Comparison of ENCODE assay signal across 27 mouse cellular contexts in genomic region chr2:170726996-170727710, GRCm38 (mm10). TPM values are rescaled to one million over a fixed set of nuclear protein-coding genes. Genes with fewer than 3 reads are reported as not detected.
DNase-seq lines count a peak whose midpoint lies in the region; ATAC-seq lines count a peak whose summit lies in the region.
"Had no signal": no experiment of that assay in that cellular context is flagged by ENCODE, and none has a peak within 500 bp of the region (broad histone marks: within the 10 kb centered on the region; RNA-seq: fewer than 3 reads in every experiment).

No protein-coding gene starts in this region.

- intact Hi-C loops in heart, postnatal 25 days (cut with DNase I) = no loop called here
- intact Hi-C loops in left cerebral cortex, postnatal 10 days (cut with DNase I) = no loop called here

- DNase-seq in heart, postnatal 25 days (ENCODE audit: low spot score) = no peak
- peak; percentile 76 for DNase-seq in midbrain, embryonic 11.5 days (ENCODE audit: low spot score, missing footprints)
- no peak for DNase-seq in left cerebral cortex, postnatal 10 days (ENCODE audit: extremely low spot score in 1 of 2, low spot score in 2 of 2)
- DNase-seq: adrenal gland, postnatal 36 days; B cell, adult 2 months; cerebellum, adult 2 months; cerebellum, postnatal 14 days; gastrocnemius, postnatal 36 days; kidney, adult 9 months; kidney, postnatal 10 days; layer of hippocampus, postnatal 36 days; right cerebral cortex, postnatal 14 days had no signal

- H3K9ac ChIP-seq in heart, embryonic 11.5 days (ENCODE audit: low read depth, low read length) = peak overlapping the region; percentile 28; the same call in 1 of the 2 replicates
- no peak overlapping the region for H3K9ac ChIP-seq in midbrain, embryonic 11.5 days (ENCODE audit: low read length)
- H3K9ac ChIP-seq in midbrain, embryonic 15.5 days = no peak overlapping the region
- H3K9ac ChIP-seq in heart, embryonic 16.5 days (ENCODE audit: low read length) = no peak overlapping the region
- H3K9ac ChIP-seq: hindbrain, embryonic 14.5 days; limb, embryonic 15.5 days; liver, embryonic 15.5 days; lung, embryonic 15.5 days; midbrain, embryonic 12.5 days; stomach, embryonic 15.5 days had no signal

- H3K4me3 ChIP-seq in heart, embryonic 11.5 days (ENCODE audit: low read depth, low read length) = no peak overlapping the region
- no peak overlapping the region for H3K4me3 ChIP-seq in midbrain, embryonic 11.5 days (ENCODE audit: low read depth, low read length)
- no peak overlapping the region for H3K4me3 ChIP-seq in midbrain, embryonic 15.5 days
- H3K4me3 ChIP-seq in heart, embryonic 16.5 days (ENCODE audit: low read length) = no peak overlapping the region
- H3K4me3 ChIP-seq: erythroblast, embryonic 14.5 days; heart, adult 2 months; limb, embryonic 10.5 days; limb, embryonic 15.5 days; liver, embryonic 15.5 days; lung, embryonic 15.5 days; midbrain, embryonic 12.5 days; stomach, embryonic 15.5 days had no signal

- no peaks in the 10 kb centered on the region for H3K36me3 ChIP-seq in heart, embryonic 11.5 days (ENCODE audit: control insufficient read depth, insufficient read depth, low read length)
- H3K36me3 ChIP-seq in midbrain, embryonic 11.5 days (ENCODE audit: control insufficient read depth, insufficient read depth, low read length) = no peaks in the 10 kb centered on the region
- no peaks in the 10 kb centered on the region for H3K36me3 ChIP-seq in midbrain, embryonic 15.5 days (replicated peaks)
- no peaks in the 10 kb centered on the region for H3K36me3 ChIP-seq in heart, embryonic 16.5 days (ENCODE audit: control insufficient read depth, insufficient read depth)
- H3K36me3 ChIP-seq: limb, embryonic 10.5 days; limb, embryonic 15.5 days; liver, embryonic 15.5 days; lung, embryonic 15.5 days; midbrain, embryonic 12.5 days; stomach, embryonic 15.5 days had no signal

- peak overlapping the region; percentile 49 for H3K4me2 ChIP-seq in heart, embryonic 11.5 days
- no peak overlapping the region for H3K4me2 ChIP-seq in midbrain, embryonic 11.5 days
- H3K4me2 ChIP-seq in midbrain, embryonic 15.5 days = no peak overlapping the region
- H3K4me2 ChIP-seq in heart, embryonic 16.5 days (ENCODE audit: low read depth, low read length) = peak overlapping the region; percentile 41
- H3K4me2 ChIP-seq: hindbrain, embryonic 14.5 days; limb, embryonic 15.5 days; liver, embryonic 15.5 days; lung, embryonic 15.5 days; midbrain, embryonic 12.5 days; stomach, embryonic 15.5 days had no signal

- no peaks in the 10 kb centered on the region for H3K9me3 ChIP-seq in heart, embryonic 11.5 days (replicated peaks; ENCODE audit: control insufficient read depth, low read length)
- no peaks in the 10 kb centered on the region for H3K9me3 ChIP-seq in midbrain, embryonic 11.5 days (ENCODE audit: control insufficient read depth, low read length)
- H3K9me3 ChIP-seq in midbrain, embryonic 15.5 days = no peaks in the 10 kb centered on the region
- H3K9me3 ChIP-seq in heart, embryonic 16.5 days (replicated peaks; ENCODE audit: control insufficient read depth, low read length) = no peaks in the 10 kb centered on the region; the same call in 1 of the 2 replicates
- H3K9me3 ChIP-seq: limb, embryonic 10.5 days; limb, embryonic 15.5 days; lung, embryonic 15.5 days; midbrain, embryonic 12.5 days; stomach, embryonic 15.5 days had no signal

- peak overlapping the region; percentile 57; the same call in 1 of the 2 replicates for H3K27ac ChIP-seq in heart, embryonic 11.5 days (ENCODE audit: low read depth, low read length)
- no peak overlapping the region for H3K27ac ChIP-seq in midbrain, embryonic 11.5 days (ENCODE audit: low read depth, low read length)
- no peak overlapping the region for H3K27ac ChIP-seq in midbrain, embryonic 15.5 days
- H3K27ac ChIP-seq in heart, embryonic 16.5 days (ENCODE audit: low read length) = peak overlapping the region; percentile 61
- H3K27ac ChIP-seq: heart, adult 2 months; hindbrain, embryonic 14.5 days; limb, embryonic 10.5 days; limb, embryonic 15.5 days; liver, embryonic 15.5 days; lung, embryonic 15.5 days; midbrain, embryonic 12.5 days; stomach, embryonic 15.5 days had no signal

- 23% methylated on average over 6 of the region's 6 CpGs for WGBS in heart, embryonic 11.5 days (ENCODE audit: insufficient replicate concordance)
- WGBS in midbrain, embryonic 11.5 days = 40% methylated on average over 6 of the region's 6 CpGs
- WGBS in midbrain, embryonic 15.5 days = 33% methylated on average over 6 of the region's 6 CpGs
- WGBS in heart, embryonic 16.5 days = 22% methylated on average over 6 of the region's 6 CpGs

- ATAC-seq in heart, embryonic 11.5 days (replicated peaks; ENCODE audit: insufficient number of reproducible peaks, low FRiP score, low TSS enrichment) = no peak
- ATAC-seq in midbrain, embryonic 11.5 days (ENCODE audit: low FRiP score) = no peak
- ATAC-seq in midbrain, embryonic 15.5 days (replicated peaks) = no peak
- peak; percentile 77 for ATAC-seq in heart, embryonic 16.5 days (replicated peaks; ENCODE audit: extremely low read depth, insufficient read depth, low FRiP score)
- ATAC-seq: forebrain, embryonic 14.5 days; intestine, postnatal 0 days had no signal

- peaks cover under 1% of the 10 kb centered on the region; the same call in 1 of the 2 replicates for H3K27me3 ChIP-seq in heart, embryonic 11.5 days (ENCODE audit: control insufficient read depth, insufficient read depth, low read length)
- H3K27me3 ChIP-seq in midbrain, embryonic 11.5 days (ENCODE audit: control insufficient read depth, insufficient read depth, low read length) = peaks cover 6% of the 10 kb centered on the region; the same call in 1 of the 2 replicates
- H3K27me3 ChIP-seq in midbrain, embryonic 15.5 days (replicated peaks) = no peaks in the 10 kb centered on the region; the same call in 1 of the 2 replicates
- peaks cover 7% of the 10 kb centered on the region; the same call in 1 of the 2 replicates for H3K27me3 ChIP-seq in heart, embryonic 16.5 days (ENCODE audit: control insufficient read depth, insufficient read depth, low read length)

- H3K4me1 ChIP-seq in heart, embryonic 11.5 days (ENCODE audit: control insufficient read depth, insufficient read depth, low read length) = peaks cover 7% of the 10 kb centered on the region; the same call in 1 of the 2 replicates
- no peaks in the 10 kb centered on the region; the same call in 1 of the 2 replicates for H3K4me1 ChIP-seq in midbrain, embryonic 11.5 days (ENCODE audit: control insufficient read depth, insufficient read depth, low read length)
- peaks cover 12% of the 10 kb centered on the region for H3K4me1 ChIP-seq in midbrain, embryonic 15.5 days
- H3K4me1 ChIP-seq in heart, embryonic 16.5 days (ENCODE audit: control insufficient read depth, insufficient read depth, low read length) = peaks cover 2% of the 10 kb centered on the region; the same call in 1 of the 2 replicates
- H3K4me1 ChIP-seq: liver, embryonic 15.5 days had no signal

RNA-seq across cellular contexts. Expression of gene Dok5, which starts 4.5 kb away (rescaled TPM):
- 6.9 and 7.8 TPM in 2 replicates for polyA plus RNA-seq in heart, embryonic 11.5 days (2014; fragmentation: Nextera tagmentation; extraction: Ambion mirVana)
- total RNA-seq in heart, postnatal 25 days (2021) = under 1 TPM; 0.42 to 0.55 TPM
- polyA plus RNA-seq in midbrain, embryonic 11.5 days (2014; fragmentation: Nextera tagmentation; extraction: Ambion mirVana) = 19.5 and 21.2 TPM in 2 replicates
- 52.9 and 55.1 TPM in 2 replicates for polyA plus RNA-seq in midbrain, embryonic 15.5 days (2015; fragmentation: Nextera tagmentation; extraction: Ambion mirVana)
- 5.6 and 6.1 TPM in 2 replicates for polyA plus RNA-seq in heart, embryonic 16.5 days (2015; fragmentation: Nextera tagmentation; extraction: Ambion mirVana)
- total RNA-seq in left cerebral cortex, postnatal 10 days (2021) = 10 to 100 TPM; 63.5 to 76.5 TPM
- total RNA-seq: monocyte, adult 5-6 weeks had no signal
- polyA plus RNA-seq: erythroblast, embryonic 14.5 days had no signal

Comparison
In these comparisons a context has a peak if more than half of its experiments do, and no peak if none do; other contexts are left out.
1. H3K27ac ChIP-seq: peak in heart, embryonic 11.5 days (single experiment) and heart, embryonic 16.5 days (single experiment); none in midbrain, embryonic 11.5 days (single experiment) and midbrain, embryonic 15.5 days (single experiment).
2. H3K4me2 ChIP-seq: peak in heart, embryonic 11.5 days (single experiment) and heart, embryonic 16.5 days (single experiment); none in midbrain, embryonic 11.5 days (single experiment) and midbrain, embryonic 15.5 days (single experiment).